In genomic region chr1:69786716-69787115, GRCm38 (mm10) we compare ENCODE assay signal across 32 mouse cellular contexts. TPM values are rescaled to one million over a fixed set of nuclear protein-coding genes. Genes with fewer than 3 reads are reported as not detected.
DNase-seq lines count a peak whose midpoint lies in the region; ATAC-seq lines count a peak whose summit lies in the region.
"Had no signal": no experiment of that assay in that cellular context is flagged by ENCODE, and none has a peak within 500 bp of the region (broad histone marks: within the 10 kb centered on the region; RNA-seq: fewer than 3 reads in every experiment).

No protein-coding gene starts in this region.

- H3K36me3 ChIP-seq in heart, embryonic 13.5 days: no peaks in the 10 kb centered on the region
- no peaks in the 10 kb centered on the region for H3K36me3 ChIP-seq in heart, embryonic 12.5 days
- no peaks in the 10 kb centered on the region for H3K36me3 ChIP-seq in liver, embryonic 15.5 days (replicated peaks)
- no peaks in the 10 kb centered on the region for H3K36me3 ChIP-seq in stomach, embryonic 16.5 days (ENCODE audit: control insufficient read depth, insufficient read depth, low read length)
- H3K36me3 ChIP-seq in hindbrain, embryonic 11.5 days (ENCODE audit: control insufficient read depth, insufficient read depth, low read length): no peaks in the 10 kb centered on the region
- no peaks in the 10 kb centered on the region for H3K36me3 ChIP-seq in forebrain, embryonic 15.5 days
- H3K36me3 ChIP-seq: G1E; heart, embryonic 15.5 days; hindbrain, embryonic 12.5 days; kidney, embryonic 15.5 days; limb, embryonic 10.5 days; limb, embryonic 15.5 days; midbrain, embryonic 12.5 days; neural tube, embryonic 13.5 days had no signal

- H3K4me2 ChIP-seq in heart, embryonic 13.5 days: 0 out of 2 replicates have a peak overlapping the region, but pooled peaks have one; percentile 32
- no peak overlapping the region for H3K4me2 ChIP-seq in heart, embryonic 12.5 days
- H3K4me2 ChIP-seq in liver, embryonic 15.5 days: no peak overlapping the region
- no peak overlapping the region for H3K4me2 ChIP-seq in stomach, embryonic 16.5 days (ENCODE audit: low read depth, low read length)
- no peak overlapping the region for H3K4me2 ChIP-seq in hindbrain, embryonic 11.5 days (replicated peaks; ENCODE audit: low read depth, low read length)
- H3K4me2 ChIP-seq in forebrain, embryonic 15.5 days (replicated peaks): no peak overlapping the region
- H3K4me2 ChIP-seq: hindbrain, embryonic 12.5 days; kidney, embryonic 15.5 days; limb, embryonic 15.5 days; midbrain, embryonic 12.5 days; neural tube, embryonic 13.5 days had no signal

- 0 out of 2 replicates have a peak, but pooled peaks cover 9% of the 10 kb centered on the region for H3K4me1 ChIP-seq in heart, embryonic 13.5 days
- H3K4me1 ChIP-seq in heart, embryonic 12.5 days (replicated peaks): no peaks in the 10 kb centered on the region
- H3K4me1 ChIP-seq in liver, embryonic 15.5 days (replicated peaks): no peaks in the 10 kb centered on the region
- H3K4me1 ChIP-seq in stomach, embryonic 16.5 days (ENCODE audit: control insufficient read depth, insufficient read depth, low read length): no peaks in the 10 kb centered on the region
- no peaks in the 10 kb centered on the region for H3K4me1 ChIP-seq in hindbrain, embryonic 11.5 days (replicated peaks; ENCODE audit: control insufficient read depth, insufficient read depth, low read length)
- H3K4me1 ChIP-seq in forebrain, embryonic 15.5 days: peaks cover 5% of the 10 kb centered on the region; the same call in 1 of the 2 replicates
- H3K4me1 ChIP-seq: heart, embryonic 15.5 days; hindbrain, embryonic 12.5 days; limb, embryonic 15.5 days; midbrain, embryonic 12.5 days; neural tube, embryonic 13.5 days had no signal

- H3K27ac ChIP-seq in heart, embryonic 13.5 days (replicated peaks): no peak overlapping the region
- H3K27ac ChIP-seq in heart, embryonic 12.5 days (ENCODE audit: poor library complexity, severe bottlenecking): no peak overlapping the region
- H3K27ac ChIP-seq in liver, embryonic 15.5 days (replicated peaks): no peak overlapping the region
- H3K27ac ChIP-seq in stomach, embryonic 16.5 days (ENCODE audit: low read length): no peak overlapping the region
- H3K27ac ChIP-seq in hindbrain, embryonic 11.5 days (ENCODE audit: low read depth, low read length): no peak overlapping the region
- H3K27ac ChIP-seq in forebrain, embryonic 15.5 days (replicated peaks): no peak overlapping the region
- H3K27ac ChIP-seq: gastrocnemius, adult 2 months; heart, embryonic 15.5 days; hindbrain, embryonic 12.5 days; hindbrain, postnatal 0 days; kidney, embryonic 15.5 days; limb, embryonic 10.5 days; limb, embryonic 15.5 days; midbrain, embryonic 12.5 days; neural tube, embryonic 13.5 days had no signal

- H3K9me3 ChIP-seq in heart, embryonic 13.5 days: no peaks in the 10 kb centered on the region
- no peaks in the 10 kb centered on the region for H3K9me3 ChIP-seq in heart, embryonic 12.5 days (replicated peaks)
- H3K9me3 ChIP-seq in liver, embryonic 15.5 days (replicated peaks): no peaks in the 10 kb centered on the region
- H3K9me3 ChIP-seq in stomach, embryonic 16.5 days (replicated peaks; ENCODE audit: control insufficient read depth, low read length): no peaks in the 10 kb centered on the region
- H3K9me3 ChIP-seq in hindbrain, embryonic 11.5 days (ENCODE audit: control insufficient read depth, low read length): no peaks in the 10 kb centered on the region
- no peaks in the 10 kb centered on the region for H3K9me3 ChIP-seq in forebrain, embryonic 15.5 days
- H3K9me3 ChIP-seq: G1E; heart, embryonic 15.5 days; hindbrain, embryonic 12.5 days; kidney, embryonic 15.5 days; limb, embryonic 10.5 days; limb, embryonic 15.5 days; midbrain, embryonic 12.5 days; neural tube, embryonic 13.5 days had no signal

- peak; percentile 32 for DNase-seq in large intestine, adult 2 months (ENCODE audit: low read depth, low spot score)
- DNase-seq in neural tube, embryonic 10.5 days (ENCODE audit: extremely low spot score, low spot score): no peak
- DNase-seq in hindbrain, embryonic 11.5 days (ENCODE audit: low spot score): no peak
- DNase-seq: adrenal gland, postnatal 10 days; cerebellum, adult 9-10 months; cerebellum, postnatal 36 days; gastrocnemius, adult 2 months; kidney, adult 18-20 months; kidney, postnatal 4 days; layer of hippocampus, postnatal 36 days; lung, postnatal 36 days; retina, postnatal 1 day; right cerebral cortex, postnatal 14 days; thymus, postnatal 4 days had no signal

- no peaks in the 10 kb centered on the region for H3K27me3 ChIP-seq in heart, embryonic 13.5 days (replicated peaks)
- no peaks in the 10 kb centered on the region for H3K27me3 ChIP-seq in heart, embryonic 12.5 days (replicated peaks)
- H3K27me3 ChIP-seq in liver, embryonic 15.5 days: no peaks in the 10 kb centered on the region
- no peaks in the 10 kb centered on the region for H3K27me3 ChIP-seq in stomach, embryonic 16.5 days (ENCODE audit: control insufficient read depth, insufficient read depth, low read length)
- H3K27me3 ChIP-seq in hindbrain, embryonic 11.5 days (ENCODE audit: control insufficient read depth, insufficient read depth, low read length): no peaks in the 10 kb centered on the region
- no peaks in the 10 kb centered on the region for H3K27me3 ChIP-seq in forebrain, embryonic 15.5 days
- H3K27me3 ChIP-seq: heart, embryonic 15.5 days; hindbrain, embryonic 12.5 days; kidney, embryonic 15.5 days; limb, embryonic 15.5 days; midbrain, embryonic 12.5 days; neural tube, embryonic 13.5 days had no signal

- no peak for ATAC-seq in heart, embryonic 13.5 days (ENCODE audit: extremely low read depth, insufficient number of reproducible peaks, low FRiP score, low TSS enrichment)
- ATAC-seq in heart, embryonic 12.5 days (ENCODE audit: insufficient number of reproducible peaks, low FRiP score): no peak
- peak; percentile 71 for ATAC-seq in liver, embryonic 15.5 days (ENCODE audit: insufficient read depth)
- peak; percentile 72 for ATAC-seq in stomach, embryonic 16.5 days (ENCODE audit: insufficient read depth, low FRiP score)
- no peak for ATAC-seq in hindbrain, embryonic 11.5 days (ENCODE audit: low FRiP score)
- ATAC-seq in forebrain, embryonic 15.5 days (replicated peaks): no peak
- ATAC-seq: forebrain, embryonic 14.5 days; hindbrain, postnatal 0 days had no signal

- no peak overlapping the region for H3K4me3 ChIP-seq in heart, embryonic 13.5 days
- no peak overlapping the region for H3K4me3 ChIP-seq in heart, embryonic 12.5 days
- no peak overlapping the region for H3K4me3 ChIP-seq in liver, embryonic 15.5 days (replicated peaks)
- H3K4me3 ChIP-seq in stomach, embryonic 16.5 days (replicated peaks; ENCODE audit: low read length): no peak overlapping the region
- H3K4me3 ChIP-seq in hindbrain, embryonic 11.5 days (ENCODE audit: low read depth, low read length): no peak overlapping the region
- H3K4me3 ChIP-seq in forebrain, embryonic 15.5 days: no peak overlapping the region
- H3K4me3 ChIP-seq: gastrocnemius, adult 2 months; heart, embryonic 15.5 days; hindbrain, embryonic 12.5 days; kidney, embryonic 15.5 days; limb, embryonic 10.5 days; limb, embryonic 15.5 days; midbrain, embryonic 12.5 days; myocyte; neural tube, embryonic 13.5 days had no signal

- no peak overlapping the region for H3K9ac ChIP-seq in heart, embryonic 13.5 days
- H3K9ac ChIP-seq in heart, embryonic 12.5 days: no peak overlapping the region
- no peak overlapping the region for H3K9ac ChIP-seq in liver, embryonic 15.5 days
- H3K9ac ChIP-seq in stomach, embryonic 16.5 days (ENCODE audit: low read length): no peak overlapping the region
- no peak overlapping the region for H3K9ac ChIP-seq in hindbrain, embryonic 11.5 days (ENCODE audit: low read depth, low read length)
- H3K9ac ChIP-seq in forebrain, embryonic 15.5 days (replicated peaks): no peak overlapping the region
- H3K9ac ChIP-seq: heart, embryonic 15.5 days; hindbrain, embryonic 12.5 days; kidney, embryonic 15.5 days; limb, embryonic 15.5 days; midbrain, embryonic 12.5 days; neural tube, embryonic 13.5 days had no signal

- 53% methylated on average over 6 of the region's 6 CpGs for WGBS in heart, embryonic 13.5 days
- 53% methylated on average over 6 of the region's 6 CpGs for WGBS in heart, embryonic 12.5 days
- WGBS in large intestine, adult 2 months: 20% methylated on average over 6 of the region's 6 CpGs
- WGBS in liver, embryonic 15.5 days (ENCODE audit: insufficient replicate concordance): 55% methylated on average over 6 of the region's 6 CpGs
- WGBS in stomach, embryonic 16.5 days: 41% methylated on average over 6 of the region's 6 CpGs
- WGBS in hindbrain, embryonic 11.5 days: 63% methylated on average over 6 of the region's 6 CpGs
- 82% methylated on average over 6 of the region's 6 CpGs for WGBS in forebrain, embryonic 15.5 days

RNA-seq across cellular contexts. Expression of gene Spag16, which starts 40.1 kb away (rescaled TPM):
- polyA plus RNA-seq in heart, embryonic 13.5 days (2015; fragmentation: Nextera tagmentation; extraction: Ambion mirVana): 0.34 and 0.70 TPM in 2 replicates
- polyA plus RNA-seq in heart, embryonic 12.5 days (2016; fragmentation: Nextera tagmentation; extraction: Ambion mirVana): 0.66 and 0.83 TPM in 2 replicates
- polyA plus RNA-seq in large intestine, adult 2 months (2012; rRNA removed): not detected in 2 replicates
- polyA plus RNA-seq in liver, embryonic 15.5 days (2015; fragmentation: Nextera tagmentation; extraction: Ambion mirVana): not detected in 2 replicates
- 0.04 TPM in 1 of 2 replicates, not detected in the other for polyA plus RNA-seq in stomach, embryonic 16.5 days (2015; fragmentation: Nextera tagmentation; extraction: Ambion mirVana)
- polyA plus RNA-seq in hindbrain, embryonic 11.5 days (2014; fragmentation: Nextera tagmentation; extraction: Ambion mirVana): 3.9 and 4.5 TPM in 2 replicates
- polyA plus RNA-seq in forebrain, embryonic 15.5 days (2015; fragmentation: Nextera tagmentation; extraction: Ambion mirVana): 1.2 and 1.6 TPM in 2 replicates
- polyA plus RNA-seq: C2C12; G1E; myocyte; small intestine, adult 2 months had no signal

Comparison
In these comparisons a context has a peak if more than half of its experiments do, and no peak if none do; other contexts are left out.
1. ATAC-seq: peak in liver, embryonic 15.5 days (single experiment) and stomach, embryonic 16.5 days (single experiment); none in heart, embryonic 13.5 days (single experiment), heart, embryonic 12.5 days (single experiment), hindbrain, embryonic 11.5 days (single experiment) and forebrain, embryonic 15.5 days (single experiment).